Mouse (Mus musculus) CD4-positive helper T cell, adult 2 months (primary cell): ENCODE data around the gene Rhox3f.
"Not testable (repeated sequence)": the region's sequence is repeated elsewhere in the genome, so short reads cannot be mapped to it uniquely, and the experiment has no call there.

ENCODE experiments used
- DNase-seq: peaks from one replicate; pipeline ENCODE4 v3.0.0-alpha.2; 2012; ENCODE audit warnings: low read depth, missing footprints, low spot score

Rhox3f gene

DNA sequence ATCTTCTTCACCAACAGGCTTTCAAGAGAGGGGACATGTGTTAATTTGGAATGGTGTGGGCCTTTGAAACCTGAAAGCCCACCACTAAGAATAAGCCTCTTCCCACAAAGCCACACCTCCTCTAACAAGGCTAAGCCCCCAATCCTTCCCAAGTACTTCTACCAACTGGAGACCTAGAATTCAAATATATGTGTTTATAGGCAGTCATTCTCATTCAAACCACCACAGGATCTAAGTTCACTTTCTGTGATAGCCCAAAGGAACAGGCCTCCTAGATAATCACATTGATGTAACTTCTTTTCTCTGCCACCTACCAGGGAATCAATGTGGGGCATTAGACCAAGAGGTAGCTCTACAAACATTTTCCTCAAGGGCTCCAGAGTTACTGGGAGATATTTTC, at the start of gene Rhox3f:
Rhox3f (plus strand) TSS at position 301 of the 400 bp plus-strand sequence.
- DNase-seq, result not testable (repeated sequence)

DNA sequence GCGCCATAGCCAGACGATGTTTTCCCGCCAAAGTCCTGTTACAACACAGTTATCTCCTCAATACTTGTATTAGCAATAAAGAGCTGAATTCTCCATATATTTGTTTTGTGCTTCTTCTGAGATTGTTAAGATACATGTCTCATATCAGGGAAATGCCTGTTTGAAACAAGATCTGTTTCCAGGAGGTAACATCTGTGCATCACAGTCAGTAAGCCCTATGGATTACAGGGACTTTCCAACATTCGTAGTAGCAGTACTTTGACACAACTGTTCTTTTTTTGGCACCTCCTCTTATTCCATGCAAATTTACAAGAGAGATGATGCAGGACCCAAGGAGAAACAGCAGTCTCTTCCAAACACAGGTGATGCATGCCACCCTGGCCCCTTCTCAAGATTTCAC, 39.1 kb upstream of the Rhox3f start, which contains the start of gene Rhox3e:
Rhox3e (plus strand) TSS at position 301 of the 400 bp plus-strand sequence.
- not testable (repeated sequence) for DNase-seq

DNA sequence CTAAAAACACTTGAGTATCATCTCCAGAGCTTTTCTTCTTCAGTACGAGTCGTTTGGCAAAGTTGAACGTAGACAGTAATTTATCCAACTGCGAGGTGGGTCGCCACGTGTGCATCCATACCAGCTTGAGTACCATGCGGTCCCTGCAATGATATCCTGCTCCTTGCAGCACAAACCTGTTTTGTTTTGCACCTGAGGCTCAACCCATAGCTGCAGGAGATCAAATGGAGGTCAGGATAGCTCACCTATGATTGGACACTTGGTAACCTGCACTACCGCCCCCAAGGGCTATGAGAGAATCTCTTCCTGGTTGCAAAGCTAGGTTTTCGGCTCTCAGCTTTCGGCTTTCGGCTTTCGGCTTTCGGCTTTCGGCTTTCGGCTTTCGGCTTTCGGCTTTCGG, 23.7 kb upstream of the Rhox3f start, which contains the start of gene Rhox4e:
Rhox4e (plus strand) TSS at position 301 of the 400 bp plus-strand sequence.
- DNase-seq, result not testable (repeated sequence)

DNA sequence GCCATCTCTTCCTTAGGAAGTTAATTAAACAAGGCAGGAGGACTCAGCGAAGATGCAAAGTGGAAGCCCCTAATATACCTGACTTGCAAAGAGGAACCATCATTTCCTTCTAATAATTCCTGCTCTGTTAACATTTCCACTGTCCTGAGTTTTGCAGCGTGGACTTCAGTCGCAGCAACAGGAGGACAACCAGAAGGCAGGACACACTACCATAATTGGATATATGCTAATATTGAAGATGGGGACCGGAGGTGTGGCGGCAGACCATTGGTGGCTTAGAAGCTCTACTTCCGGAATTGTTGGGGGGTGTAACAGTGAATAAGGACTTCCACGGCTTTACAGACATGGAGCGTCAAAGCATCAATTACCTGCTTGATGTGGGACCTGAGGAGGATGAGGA, 9.7 kb upstream of the Rhox3f start, which contains the start of gene Rhox2f:
Rhox2f (plus strand) TSS at position 301 of the 400 bp plus-strand sequence.
- not testable (repeated sequence) for DNase-seq

DNA sequence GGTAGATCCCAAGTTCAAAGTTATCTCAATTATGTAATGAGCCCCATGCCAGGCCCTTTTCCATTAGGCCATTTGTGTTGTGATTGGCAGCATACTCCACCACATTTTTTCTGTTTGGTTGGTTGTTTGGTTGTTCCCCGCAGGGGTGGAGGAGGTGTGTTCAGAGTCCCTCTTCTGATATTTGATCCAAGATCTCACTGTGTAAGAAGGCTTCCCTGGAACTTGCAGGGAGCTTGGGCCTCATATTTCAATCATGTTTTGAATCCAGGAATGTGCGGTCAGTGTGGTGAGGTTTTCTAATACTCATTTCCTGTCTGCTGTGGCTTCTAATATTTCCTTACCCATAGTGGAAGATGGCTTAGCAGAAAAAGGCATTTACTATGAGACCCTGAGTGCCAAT, 8.2 kb upstream of the Rhox3f start:
- not testable (repeated sequence) for DNase-seq

DNA sequence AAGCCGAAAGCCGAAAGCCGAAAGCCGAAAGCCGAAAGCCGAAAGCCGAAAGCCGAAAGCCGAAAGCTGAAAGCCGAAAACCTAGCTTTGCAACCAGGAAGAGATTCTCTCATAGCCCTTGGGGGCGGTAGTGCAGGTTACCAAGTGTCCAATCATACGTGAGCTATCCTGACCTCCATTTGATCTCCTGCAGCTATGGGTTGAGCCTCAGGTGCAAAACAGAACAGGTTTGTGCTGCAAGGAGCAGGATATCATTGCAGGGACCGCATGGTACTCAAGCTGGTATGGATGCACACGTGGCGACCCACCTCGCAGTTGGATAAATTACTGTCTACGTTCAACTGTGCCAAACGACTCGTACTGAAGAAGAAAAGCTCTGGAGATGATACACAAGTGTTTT, 26.8 kb downstream of the Rhox3f start, which contains the start of gene Rhox4f:
Rhox4f (minus strand) TSS at position 101 of the 400 bp plus-strand sequence.
- not testable (repeated sequence) for DNase-seq

DNA sequence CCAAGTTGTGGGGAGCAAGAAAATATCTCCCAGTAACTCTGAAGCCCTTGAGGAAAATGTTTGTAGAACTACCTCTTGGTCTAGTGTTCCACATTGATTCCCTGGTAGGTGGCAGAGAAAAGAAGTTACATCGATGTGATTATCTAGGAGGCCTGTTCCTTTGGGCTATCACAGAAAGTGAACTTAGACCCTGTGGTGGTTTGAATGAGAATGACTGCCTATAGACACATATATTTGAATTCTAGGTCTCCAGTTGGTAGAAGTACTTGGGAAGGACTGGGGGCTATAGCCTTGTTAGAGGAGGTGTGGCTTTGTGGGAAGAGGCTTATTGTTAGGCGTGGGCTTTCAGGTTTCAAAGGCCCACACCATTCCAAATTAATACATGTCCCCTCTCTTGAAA, 47.7 kb downstream of the Rhox3f start, which contains the start of gene Rhox3g:
Rhox3g (minus strand) TSS at position 101 of the 400 bp plus-strand sequence.
- not testable (repeated sequence) for DNase-seq
